Mouse (Mus musculus) ES-CJ7 (cell line): ENCODE results near the gene Polr3f.

Source experiments
- DNase-seq: peaks from one replicate; pipeline ENCODE4 v3.0.0; 2011; ENCODE audit warnings: low read depth, low spot score

Gene Polr3f

DNA sequence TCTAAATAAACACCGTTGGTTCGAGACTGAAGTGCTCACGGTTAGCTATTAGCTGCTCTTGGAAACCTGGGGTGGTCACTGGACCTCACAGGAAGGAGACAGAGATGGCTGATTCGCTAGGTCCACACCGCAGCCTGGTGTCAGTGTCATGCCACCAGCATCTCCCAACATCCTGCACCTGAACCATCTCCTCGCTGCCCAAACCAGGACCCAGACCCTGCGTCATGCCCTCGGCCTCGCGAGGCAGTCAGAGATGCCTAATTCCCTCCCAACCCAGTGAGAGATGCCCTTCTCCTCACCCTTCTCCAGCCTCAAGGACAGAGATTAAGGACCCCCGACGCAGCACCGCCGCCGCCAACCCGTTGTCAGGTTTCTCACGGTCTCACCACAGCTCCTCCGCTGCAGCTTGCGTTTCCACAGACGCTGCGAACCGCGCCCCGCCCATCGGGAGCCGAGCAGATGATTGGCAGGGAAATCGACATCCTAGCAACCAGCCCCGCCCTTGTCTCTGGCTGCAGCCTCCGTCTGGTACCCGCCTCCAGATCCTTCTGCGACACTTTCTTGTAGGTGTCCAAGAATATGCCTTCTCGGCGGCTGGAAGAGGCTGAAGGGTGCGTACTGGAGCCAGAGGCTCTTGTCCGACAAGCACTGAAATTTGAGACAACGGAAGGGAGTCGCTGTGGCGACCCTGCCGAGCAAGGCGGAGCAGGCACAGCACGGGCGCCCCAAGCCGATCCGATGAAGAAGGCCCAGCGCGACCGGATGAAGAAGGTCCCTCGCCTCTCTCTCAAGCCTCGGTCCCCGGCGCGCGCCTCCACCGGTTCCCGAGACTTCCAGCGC, at the start of gene Polr3f, which contains the start of gene Dzank1:
Gene Polr3f (plus strand): TSS at position 738 of the 840 bp plus-strand sequence.
Gene Dzank1 (minus strand): TSS at position 434 of the 840 bp plus-strand sequence.
- peak; percentile 98 for DNase-seq

- no peak for DNase-seq
Observed at GRCm38 (mm10) chr2:144479421-144479820, 48.1 kb upstream of the Polr3f start.

DNA sequence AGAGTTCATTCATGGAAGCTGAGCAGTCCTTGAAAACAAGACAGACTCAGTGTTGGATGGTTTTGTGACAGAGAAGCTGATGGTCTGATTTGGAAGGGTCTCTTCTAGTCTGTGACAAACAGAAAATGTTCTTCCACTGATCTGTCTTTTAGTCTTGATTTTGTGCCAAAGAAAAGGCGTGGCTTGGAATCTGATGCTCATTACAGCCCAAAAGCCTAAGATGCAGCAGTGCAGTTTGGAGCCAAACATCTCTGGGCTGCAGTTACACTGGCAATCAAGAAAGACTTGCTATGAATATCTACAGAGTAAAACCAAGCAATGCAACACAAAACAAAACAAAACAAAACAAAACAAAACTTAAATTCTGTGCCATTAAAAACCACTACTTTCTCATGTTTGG, 43.4 kb upstream of the Polr3f start:
- DNase-seq = no peak

DNA sequence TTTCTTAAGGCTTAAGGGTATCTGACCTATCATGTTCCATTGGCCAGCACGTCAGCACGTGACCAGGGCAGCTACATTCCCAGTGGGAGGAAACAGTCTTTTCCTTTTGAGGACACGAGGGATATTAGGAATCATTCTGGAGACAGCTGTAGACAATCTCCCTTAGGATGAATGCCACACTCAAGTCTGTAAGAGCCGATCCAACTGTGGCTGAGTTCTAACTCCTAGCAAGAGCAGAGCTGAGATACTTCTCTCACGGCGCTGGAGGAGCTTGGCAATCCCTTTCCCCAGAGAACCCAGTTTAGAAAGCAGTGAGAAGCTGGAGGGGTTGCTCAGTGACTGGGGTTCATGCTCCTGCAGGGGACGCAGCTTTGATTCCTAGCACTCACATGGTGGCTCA, 42.1 kb upstream of the Polr3f start:
- no peak for DNase-seq

- no peak for DNase-seq
Observed at GRCm38 (mm10) chr2:144487476-144487875, 40.0 kb upstream of the Polr3f start.

DNA sequence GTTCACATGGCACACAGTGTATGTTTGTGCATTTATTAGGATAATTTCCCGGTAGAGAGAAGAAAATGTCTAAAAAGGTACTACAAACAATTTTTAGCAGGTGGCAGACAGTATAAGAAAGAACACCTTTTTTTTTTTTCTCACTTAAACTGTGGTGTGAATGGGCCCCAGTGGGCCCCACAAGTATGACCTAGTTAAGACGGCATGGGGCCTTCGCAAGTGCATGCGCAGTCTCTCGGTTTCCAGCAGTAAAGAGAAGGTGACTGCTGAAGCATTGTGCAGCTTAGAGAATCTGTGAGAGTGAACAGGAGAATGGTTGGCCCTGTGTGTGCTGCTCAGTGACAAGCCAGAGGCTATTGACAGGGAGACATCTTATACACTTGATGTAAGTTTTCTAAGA, 38.2 kb upstream of the Polr3f start:
- no peak for DNase-seq

GRCm38 (mm10) chr2:144502134-144502533, 25.4 kb upstream of the Polr3f start:
- DNase-seq = no peak

DNA sequence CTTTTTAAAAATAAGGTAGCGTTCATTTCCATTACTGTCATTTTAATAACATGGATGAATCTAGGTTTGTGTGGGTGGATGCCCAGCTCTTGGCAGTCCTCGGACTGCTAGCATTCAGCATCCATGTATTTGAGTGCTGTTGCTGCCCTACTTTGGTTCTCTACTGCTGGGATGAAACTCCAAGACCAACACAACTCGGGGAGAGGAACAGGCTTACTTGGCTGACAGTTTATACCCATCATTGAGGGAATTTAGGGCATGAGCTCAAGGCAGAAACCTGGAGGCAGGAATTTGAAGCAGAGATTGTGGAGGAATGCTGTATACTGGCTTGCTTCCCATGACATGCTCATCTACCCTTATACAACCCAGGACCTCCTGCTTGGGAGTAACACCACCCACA, 12.9 kb upstream of the Polr3f start:
- no peak for DNase-seq

DNA sequence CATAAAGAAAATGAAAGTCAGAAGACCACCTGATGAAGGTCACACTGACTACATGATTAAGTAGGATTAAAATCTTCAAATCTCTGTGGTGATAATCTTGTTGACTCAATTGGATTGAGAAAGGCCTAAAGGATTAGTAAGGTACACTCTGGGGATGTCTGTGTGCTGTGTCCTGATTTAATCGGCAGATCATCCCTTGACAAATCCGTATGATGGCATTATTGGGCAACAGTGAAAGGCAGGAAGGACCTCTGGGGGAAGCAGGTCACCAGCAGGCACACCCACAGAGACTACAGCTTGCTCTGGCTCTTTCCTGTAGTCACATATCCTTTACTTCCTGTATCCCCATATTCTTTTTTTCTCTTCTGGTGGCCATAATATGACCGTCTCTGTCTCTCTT, 7.7 kb upstream of the Polr3f start:
- DNase-seq = no peak

GRCm38 (mm10) chr2:144525856-144526255, 1.7 kb upstream of the Polr3f start:
- no peak for DNase-seq

GRCm38 (mm10) chr2:144527821-144528174, 280 bp downstream of the Polr3f start:
- no peak for DNase-seq

GRCm38 (mm10) chr2:144537123-144537522, 9.6 kb downstream of the Polr3f start:
- no peak for DNase-seq

DNA sequence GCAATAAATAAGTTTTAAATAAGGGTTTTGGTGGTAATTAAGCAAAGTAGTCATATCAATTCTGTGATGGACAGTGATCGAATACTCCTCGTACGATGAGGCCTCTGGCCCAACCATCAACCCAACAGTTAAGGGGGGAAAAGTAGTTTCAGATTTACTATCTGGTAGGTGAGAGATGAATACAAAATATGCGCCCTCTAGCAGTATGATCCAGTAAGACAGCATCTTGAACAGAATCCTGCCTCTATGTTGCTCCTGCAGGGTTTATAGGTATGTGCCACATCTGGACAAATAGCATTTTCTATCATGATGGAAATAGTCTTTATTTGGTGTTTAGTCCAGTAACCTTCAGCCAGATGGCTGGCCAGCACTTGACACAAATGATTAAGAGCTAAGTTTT, 13.7 kb downstream of the Polr3f start:
- DNase-seq = no peak

DNA sequence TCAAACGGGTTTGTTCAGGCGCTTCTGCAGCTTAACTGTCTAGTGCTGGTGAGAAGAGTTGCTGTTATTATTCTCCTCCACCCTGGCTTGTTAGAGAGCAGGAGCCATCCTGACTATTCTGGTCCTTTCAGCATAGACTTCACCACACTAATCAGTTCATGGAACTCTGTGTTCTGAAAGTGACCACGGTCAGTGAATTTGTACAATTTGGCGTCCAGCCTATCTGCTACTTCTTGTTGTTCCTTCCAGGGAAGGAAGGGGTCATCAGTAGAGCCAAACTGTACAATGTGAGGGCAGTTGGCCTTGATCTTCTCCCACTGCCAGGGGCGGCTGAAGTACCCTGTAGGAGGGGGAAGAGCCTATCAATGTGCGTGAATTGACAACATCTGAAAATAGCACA, 16.2 kb downstream of the Polr3f start:
- no peak for DNase-seq

GRCm38 (mm10) chr2:144544630-144545029, 17.1 kb downstream of the Polr3f start:
- no peak for DNase-seq

- DNase-seq = no peak
Observed at GRCm38 (mm10) chr2:144545061-144545460, 17.5 kb downstream of the Polr3f start.

DNA sequence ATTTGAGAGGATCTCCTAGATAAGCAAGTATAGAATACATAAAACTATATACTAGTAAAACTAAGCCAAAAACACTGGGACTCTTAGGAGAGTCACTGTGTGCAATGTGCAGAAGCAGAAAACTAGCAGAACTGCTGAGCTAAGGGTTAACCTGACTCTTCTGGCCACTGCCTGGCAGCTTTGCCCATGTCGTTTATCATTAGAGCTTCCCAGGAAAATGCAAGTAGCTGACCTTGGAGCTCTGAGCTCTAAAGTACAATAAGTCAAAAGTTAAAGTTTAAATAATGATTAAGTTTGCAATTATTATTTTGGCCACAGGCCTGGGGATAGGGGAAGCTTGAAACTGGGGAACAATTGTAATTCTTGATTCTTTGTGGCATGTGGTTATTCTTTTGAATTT, 18.0 kb downstream of the Polr3f start:
- DNase-seq = no peak

- no peak for DNase-seq
Observed at GRCm38 (mm10) chr2:144547559-144547958, 20.0 kb downstream of the Polr3f start.

- DNase-seq = peak; percentile 89
Observed at GRCm38 (mm10) chr2:144550529-144550928, 23.0 kb downstream of the Polr3f start, which contains the start of gene Rbbp9. Gene Rbbp9 (minus strand): TSS chr2:144550869.

DNA sequence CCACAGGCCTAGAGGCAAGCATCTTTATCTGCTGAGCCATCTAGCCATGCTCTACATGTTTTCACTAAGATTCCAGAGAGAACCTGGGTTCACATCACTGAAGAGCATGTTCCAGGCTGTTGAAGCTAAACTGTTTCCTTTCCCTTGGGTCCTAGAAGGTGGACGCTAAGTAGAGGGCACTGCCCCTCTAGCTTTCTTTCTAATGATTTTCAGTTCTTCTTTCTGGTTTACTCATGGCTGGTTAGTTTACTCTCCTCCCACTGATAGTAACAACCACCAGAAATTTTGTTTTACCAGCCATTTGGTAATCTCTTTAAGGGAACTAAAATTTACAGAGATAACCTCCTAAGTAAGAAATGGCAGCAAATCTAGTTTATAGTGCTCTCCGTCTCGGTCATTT, 26.4 kb downstream of the Polr3f start:
- no peak for DNase-seq

GRCm38 (mm10) chr2:144555286-144555819, 27.8 kb downstream of the Polr3f start:
- no peak for DNase-seq

GRCm38 (mm10) chr2:144555820-144556552, 28.5 kb downstream of the Polr3f start, which contains the start of gene Sec23b:
Gene Sec23b (plus strand): TSS chr2:144556229.
- DNase-seq = peak; percentile 97
